Mouse (Mus musculus) embryo, embryonic 11.5 days (tissue): ENCODE data around the gene Rnf11.

Experiments used
- DNase-seq: peaks from one replicate; pipeline ENCODE4 v3.0.0-alpha.2; 2012; ENCODE audit warnings: low read depth, low spot score

Rnf11 gene

DNA sequence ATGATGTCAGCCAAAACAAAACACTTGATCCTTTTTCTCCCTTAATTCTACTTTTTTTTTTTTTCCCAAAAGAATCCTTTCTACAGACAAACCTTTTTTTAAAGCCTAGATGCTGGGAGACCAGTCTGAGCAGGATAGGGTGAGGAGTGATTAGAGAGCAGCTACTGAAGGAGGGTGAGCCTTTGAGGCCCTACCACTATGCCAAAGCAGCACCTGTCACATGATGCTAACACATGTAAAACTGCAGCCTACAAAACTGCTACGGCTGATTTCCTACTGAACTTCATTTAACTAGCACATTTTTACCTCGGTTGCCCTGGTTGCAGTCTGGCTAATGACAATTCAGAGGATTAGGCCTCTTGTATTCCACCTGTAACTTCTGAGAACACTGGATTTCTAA is 39.6 kb downstream of the Rnf11 start:
- no peak for DNase-seq

DNA sequence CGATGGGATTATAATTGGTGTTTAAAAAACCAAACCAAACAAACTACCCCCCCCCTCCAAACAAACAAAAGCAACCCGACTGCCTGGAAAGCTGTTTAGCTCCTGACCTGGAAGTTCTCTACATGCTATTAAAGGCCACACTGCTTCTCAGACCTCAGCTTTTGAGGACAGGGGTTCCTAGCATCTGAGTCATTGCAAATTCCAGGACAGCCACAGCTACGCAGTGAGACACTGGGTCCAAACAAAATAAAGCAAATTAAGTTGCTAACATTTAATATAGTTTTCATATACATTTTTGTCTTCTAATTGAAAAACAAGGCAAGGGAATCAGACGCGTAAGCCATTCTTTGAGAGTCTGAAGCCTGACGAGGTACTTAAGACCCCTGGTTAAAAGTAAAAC is 40.1 kb downstream of the Rnf11 start:
- no peak for DNase-seq

DNA sequence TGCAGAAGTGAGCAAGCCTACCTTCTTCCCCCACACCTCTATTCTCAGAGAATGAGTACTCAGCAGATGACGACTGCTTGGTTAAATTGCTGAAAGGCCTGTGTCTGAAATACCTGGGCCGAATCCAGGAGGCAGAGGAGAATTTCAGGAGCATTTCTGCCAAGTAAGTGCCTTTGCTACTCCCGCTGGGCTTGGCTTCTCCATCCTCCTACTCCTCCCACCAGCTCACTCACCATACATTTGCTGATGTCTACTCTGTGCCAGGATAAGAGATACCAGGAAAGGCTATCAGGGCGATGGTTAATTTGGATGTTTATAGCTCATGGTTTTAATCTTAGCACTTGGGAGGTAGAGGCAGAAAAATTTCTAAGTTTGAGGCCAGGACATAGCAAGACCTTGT is 41.9 kb downstream of the Rnf11 start:
- DNase-seq: no peak

DNA sequence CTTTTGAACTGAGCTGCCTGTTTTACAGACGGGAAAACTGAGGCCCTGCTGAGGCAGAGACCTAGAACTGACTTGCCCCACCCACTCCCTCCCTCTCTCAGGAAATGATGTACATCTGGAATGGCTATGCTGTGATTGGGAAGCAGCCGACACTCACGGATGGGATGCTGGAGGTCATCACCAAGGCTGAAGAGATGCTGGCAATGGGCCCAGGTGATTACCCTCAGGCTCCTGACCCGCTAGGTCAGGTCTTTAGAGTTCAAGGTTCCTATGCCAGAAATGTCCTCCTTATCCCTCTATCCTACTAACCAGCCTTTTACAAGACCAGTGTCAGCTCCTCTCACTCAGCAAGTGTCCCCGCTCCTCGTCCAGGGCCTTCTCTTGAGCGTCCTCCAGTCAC is 42.4 kb downstream of the Rnf11 start:
- no peak for DNase-seq

DNA sequence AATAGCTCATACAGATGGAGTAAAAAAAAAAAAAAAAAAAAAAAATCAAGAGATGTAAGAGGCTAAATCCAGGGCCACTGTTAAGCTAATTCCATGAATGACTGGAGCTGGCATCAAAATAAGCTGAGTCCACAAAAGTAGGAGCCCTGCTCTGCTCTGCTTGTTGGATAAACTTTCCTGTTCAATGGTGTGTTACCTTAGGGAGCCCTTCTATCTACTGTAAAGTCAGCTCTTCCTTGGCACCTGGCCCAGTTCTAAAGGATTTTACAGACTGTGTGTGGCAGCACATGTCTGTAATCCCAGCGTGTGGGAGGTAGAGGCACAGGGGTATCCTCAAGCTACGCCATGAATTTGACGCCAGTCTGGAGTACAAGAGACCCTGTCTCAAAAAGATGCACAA is 43.5 kb downstream of the Rnf11 start:
- no peak for DNase-seq

DNA sequence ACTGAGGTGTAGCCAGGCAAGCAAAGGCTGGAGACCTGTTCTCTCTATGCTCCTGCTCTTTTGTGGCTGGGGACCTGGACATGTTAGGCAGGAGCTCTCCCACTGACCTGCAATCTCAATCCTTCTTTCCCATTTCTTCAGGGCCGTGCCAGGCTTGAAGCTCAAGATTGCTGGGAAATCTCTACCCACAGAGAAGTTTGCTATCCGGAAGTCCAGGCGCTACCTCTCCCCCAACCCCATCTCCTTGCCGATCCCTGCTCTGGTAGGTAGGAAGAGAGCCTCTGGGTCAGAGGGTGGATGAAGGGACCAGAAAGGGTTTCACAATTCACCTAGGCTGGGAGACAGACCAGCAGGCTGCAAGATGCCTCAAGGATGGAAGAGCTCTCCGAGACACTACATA is 44.1 kb downstream of the Rnf11 start:
- no peak for DNase-seq

DNA sequence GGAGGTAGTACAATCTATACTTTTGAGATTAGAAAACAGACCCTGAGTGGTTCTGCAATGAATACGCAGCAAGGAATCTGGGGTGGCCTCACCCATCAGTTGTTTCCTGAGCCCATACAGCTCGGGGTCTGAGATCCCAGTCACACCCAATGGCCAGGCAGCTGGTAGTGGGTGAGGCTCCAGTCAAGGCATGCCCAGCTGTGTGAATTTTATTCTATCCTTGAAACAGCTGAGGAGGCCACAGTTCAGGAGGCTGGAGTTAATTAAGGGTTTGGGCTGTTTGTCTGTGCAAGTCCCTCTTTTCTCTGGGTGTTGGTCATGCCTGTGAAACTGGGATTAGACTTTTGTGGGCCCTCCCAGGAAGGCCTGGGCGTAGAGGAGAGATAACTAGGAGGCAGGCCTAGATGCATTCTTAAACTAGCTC is 44.7 kb downstream of the Rnf11 start:
- no peak for DNase-seq

DNA sequence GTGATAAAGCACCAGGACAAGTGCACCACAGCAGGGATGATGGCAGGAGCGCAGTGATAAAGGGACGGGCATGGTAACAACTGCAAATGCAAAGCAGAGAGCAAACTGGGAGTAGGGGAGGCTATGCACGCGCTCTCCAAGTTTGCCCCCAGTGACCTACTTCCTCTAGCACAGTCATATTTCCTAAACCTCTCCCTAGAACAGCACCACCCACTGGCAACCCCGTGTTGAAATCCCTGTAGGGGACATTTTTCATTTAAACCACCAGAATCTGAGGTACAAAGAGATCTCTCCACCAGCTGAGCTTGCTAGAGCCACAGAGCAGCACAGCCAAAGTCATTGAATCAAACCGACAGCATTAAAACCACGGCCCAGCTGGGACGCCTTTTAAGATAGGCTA is 45.4 kb downstream of the Rnf11 start:
- no peak for DNase-seq

DNA sequence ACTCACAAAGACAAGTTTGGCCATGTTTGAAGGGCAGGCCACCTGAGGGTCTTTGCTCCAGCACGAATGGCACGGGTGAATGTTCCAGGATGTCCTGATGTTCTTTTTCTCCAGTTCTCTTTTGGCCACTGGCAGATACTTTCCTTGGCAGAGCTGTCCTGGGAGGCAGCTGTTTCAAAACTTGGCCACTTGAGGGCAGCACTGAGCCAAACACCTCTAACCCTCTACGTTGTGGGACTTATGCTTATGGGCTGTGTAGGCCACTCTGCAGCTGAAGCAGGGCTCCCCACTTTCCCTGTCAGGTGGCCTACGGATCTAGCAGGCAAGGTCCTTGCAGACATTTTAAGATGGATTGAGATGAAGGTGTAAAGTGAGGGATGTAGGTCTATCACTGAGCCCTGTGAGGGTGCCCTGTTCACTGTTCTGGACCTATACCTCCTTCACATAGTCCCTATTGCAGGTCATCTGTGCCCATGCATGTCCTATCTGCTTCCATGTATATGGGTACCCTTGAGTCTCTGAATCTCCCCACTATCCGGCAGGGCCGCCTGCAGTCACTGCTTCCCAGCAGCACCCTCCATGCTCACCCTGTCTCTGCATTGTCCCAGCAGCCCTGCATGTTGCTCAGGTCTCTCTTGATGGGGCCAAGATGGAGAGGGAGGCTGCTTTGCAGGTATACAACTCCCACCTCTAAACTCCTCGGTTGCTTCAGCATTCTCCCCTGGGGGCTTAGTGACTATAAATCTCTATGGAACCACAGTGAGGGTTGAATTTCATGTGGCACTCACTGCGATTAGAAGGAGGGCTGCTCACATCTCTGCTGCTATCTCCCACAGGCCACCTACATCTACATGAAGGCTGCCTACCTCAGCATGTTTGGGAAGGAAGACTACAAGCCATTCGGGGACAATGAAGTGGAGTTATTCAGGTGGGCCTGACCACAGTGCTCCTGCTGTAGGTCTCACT is 46.3 kb downstream of the Rnf11 start:
- DNase-seq: peak; percentile 55

DNA sequence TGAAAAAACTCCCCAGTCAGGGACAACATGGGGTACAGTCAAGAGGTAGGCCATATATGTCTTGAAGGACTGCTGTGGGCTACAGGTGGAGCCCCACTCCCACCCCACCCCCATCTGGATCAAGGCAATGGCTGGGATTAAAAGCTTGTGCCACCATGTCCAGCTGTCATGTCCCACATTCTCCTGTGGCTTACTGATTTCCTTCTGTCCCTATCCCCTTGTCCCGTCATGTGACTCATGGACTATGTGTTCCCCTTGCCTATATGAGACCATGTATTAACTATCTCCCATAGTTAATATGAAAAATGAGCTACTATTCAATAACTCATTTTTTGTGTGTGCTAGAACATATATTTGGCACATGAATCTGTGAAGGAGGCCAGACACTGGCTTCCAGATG is 50.3 kb downstream of the Rnf11 start:
- no peak for DNase-seq

DNA sequence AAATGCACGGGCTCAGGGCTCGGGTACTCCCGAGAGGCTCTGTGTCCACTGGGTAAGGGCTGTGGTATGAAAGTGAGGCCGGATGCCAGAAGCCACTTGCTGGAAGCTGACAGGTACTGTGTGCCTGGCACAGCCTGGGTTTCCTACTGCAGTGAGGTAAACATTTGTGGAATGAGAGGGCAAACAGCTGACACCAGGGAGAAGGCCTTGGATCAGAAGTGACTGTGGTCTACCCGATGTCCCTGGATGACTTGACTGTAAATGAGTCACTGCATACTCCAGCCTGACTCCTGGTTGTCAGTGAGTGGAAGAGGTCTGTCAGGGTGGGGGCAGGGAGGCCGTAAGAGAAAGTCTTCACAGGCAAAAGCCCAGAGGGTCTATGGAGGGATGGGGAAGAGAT is 50.9 kb downstream of the Rnf11 start:
- no peak for DNase-seq

DNA sequence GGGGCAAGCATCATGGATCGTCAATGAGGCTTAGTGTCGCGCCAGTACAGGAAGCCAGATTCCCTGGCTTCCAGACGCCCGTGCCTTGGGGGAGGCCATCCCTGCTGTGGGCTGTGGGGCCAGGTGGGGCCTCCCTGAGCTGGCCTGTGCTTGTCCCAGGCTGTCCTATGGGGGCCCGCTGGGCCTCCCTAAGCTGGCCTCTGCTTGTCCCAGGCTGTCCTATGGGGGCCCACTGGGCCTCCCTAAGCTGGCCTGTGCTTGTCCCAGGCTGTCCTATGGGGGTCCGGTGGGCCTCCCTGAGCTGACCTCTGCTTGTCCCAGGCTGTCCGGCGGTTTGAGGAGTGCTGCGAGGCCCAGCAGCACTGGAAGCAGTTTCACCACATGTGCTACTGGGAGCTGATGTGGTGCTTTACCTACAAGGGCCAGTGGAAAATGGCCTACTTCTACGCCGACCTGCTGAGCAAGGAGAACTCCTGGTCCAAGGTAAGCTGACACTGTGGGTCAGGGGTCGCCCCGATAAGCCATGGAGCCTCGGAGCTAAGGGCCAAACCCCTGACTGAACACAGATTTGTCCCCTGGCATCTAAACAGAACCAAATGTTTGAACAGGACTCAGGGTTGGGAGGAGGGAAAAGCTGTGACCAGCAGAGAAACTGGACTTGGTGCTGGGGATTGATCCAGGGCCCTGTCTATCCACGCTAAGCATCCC is 51.7 kb downstream of the Rnf11 start:
- no peak for DNase-seq

DNA sequence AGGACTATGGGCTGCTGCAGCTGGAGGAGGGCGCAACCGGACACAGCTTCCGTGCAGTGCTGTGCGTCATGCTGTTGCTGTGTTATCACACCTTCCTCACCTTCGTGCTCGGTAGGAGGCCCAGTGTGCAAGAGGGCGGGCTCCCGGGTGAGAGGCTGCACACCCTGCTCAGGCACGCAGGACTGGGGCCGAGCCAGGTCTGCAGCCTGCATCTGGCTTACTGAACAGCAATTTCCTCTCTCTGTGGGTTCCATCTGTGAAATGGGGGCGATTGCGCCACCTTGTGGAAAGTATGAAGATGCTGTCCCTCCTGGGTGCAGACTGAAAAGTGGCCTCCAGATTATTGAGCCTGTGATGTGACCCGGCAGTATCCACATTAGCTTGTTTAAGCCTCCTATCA is 53.7 kb downstream of the Rnf11 start:
- no peak for DNase-seq

DNA sequence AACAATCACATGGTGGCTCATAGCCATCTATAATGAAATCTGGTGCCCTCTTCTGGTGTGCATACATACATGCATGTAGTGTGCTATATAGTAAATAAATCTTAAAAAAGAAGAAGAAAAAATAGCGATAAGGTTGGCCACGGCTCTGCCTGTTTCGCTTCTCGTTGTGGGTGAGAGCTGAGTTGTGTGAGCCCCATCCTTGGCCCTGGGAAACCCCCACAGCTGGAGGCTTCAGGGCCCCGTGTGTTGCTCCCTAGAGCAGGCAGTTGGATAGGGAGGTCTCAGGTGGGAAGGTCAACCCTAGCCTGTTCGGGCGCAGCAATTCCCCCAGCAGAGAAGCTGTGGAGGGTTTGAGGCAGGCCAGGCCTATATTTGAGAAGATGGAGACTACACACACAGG is 54.3 kb downstream of the Rnf11 start:
- DNase-seq: no peak

DNA sequence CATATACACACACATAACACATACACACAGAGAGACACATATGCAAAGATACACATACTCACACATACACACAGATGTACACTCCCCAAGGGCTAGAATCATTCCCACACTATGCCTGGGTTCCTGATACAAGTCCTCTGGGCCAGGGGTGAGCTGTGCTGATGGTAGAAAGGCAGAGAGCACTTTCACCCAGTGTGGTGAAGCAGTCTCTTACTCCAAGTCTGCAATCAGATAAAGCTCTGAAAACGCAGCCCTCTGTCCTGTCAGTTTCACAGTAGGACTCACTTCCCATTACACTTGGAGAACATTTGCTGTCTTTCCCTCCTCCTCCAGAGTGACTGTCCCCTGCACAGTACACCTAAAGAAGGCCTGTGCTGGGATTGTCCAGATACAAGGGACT is 57.5 kb downstream of the Rnf11 start:
- no peak for DNase-seq

DNA sequence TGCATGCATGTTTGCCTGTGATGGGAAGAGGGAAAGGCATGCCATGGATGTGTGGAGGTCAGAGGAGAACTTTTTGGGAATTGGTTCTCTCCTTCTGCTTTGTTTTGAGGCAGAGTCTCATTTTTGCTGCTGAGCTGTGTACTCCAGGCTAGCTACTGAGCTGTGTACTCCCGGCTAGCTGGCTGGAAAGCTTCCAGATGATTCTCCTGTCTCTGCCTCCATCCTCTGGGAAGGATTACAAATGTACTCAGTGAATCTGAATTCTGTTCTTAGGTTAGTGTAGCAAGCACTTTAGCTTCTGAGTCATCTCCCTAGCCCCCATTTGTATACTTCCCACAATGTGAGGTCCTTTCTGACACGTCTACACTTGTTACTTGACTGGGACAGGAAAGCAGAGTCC is 61.1 kb downstream of the Rnf11 start:
- no peak for DNase-seq

DNA sequence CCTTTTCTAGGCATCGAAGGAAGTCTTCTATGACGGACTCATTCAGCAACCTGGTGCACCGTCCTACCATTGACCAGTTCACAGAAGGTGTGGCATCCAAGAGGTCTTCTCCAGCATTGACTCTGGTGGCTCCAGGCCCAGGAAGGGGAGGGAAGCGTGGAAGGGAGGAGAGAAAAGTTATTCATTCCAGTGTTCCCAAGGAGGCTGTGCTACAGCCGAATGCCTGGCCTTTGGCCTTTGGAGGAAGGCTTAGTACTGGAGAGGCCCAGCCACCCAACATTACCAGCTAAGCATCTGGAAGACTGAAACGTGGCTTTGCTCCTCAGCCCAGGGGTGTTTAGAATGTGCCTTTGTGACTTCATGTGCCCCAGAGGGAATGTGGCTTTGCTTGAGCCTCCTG is 62.1 kb downstream of the Rnf11 start:
- no peak for DNase-seq

DNA sequence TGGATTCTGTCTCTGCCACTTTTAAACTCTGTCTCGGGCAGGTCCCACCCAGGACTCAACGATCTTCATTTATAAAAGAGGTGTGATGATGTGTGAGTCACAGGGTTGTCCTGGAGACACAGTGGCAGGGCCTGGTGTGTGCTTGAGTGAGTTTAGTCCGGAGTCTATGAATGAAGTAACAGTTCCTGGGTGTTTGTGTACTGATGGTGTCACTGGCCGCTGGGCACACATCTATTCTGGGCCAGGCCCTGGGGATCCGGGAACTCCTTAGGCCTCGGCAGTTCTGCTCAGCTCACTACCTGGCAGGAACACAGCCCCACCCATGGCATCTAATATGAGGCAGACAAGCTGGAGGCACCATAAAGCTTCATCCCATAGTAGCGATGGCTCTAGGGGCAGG is 62.9 kb downstream of the Rnf11 start:
- no peak for DNase-seq

DNA sequence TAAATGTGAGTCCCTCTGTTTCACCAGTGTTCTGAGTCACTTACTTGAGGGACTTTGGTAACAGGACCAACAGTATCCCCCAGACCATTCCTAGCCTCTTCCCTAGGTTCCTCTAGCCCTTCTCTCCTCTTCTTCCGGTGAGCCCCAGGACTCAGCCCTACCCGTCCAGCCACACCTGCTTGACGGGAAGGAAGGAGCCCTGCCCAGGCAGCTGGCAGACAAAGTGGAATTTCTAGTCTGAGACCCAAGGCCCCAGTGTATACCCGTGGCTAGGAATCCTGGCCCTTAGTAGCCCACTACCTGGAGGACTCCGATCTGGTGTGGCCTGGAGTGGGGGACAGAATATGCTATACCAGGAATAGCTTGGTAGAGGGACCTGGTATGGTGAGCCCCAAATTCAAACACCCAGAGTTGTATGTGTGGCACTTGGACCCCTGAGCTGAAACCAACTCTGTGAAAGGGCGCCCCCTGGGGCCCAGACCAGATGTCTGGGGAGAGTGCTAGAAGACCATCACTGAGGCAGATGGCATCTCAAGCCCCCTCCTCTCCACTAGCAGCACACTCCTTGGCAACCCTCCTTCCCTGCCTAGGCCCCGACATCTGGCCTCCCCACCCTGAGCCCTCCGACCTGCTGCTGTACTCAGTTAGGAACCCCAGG is 64.3 kb downstream of the Rnf11 start:
- no peak for DNase-seq

DNA sequence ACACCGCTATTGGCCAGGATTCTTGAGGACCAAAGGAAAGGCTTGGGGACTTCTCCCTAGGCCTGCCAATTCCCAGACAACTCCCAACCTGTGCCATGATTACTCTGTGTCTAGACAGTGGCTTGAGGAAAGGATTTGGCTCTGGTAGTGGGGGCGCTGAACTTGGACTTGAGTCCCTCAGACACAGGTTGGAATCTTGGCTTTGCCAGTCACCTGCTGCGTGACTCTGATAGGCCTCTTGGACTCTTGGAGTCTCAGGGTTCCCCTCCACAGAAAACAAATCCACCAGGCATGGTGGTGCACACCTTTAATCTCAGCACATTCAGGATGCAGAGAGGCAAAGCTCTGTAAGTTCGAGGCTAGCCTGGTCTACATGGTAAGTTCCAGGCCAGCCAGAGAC is 65.0 kb downstream of the Rnf11 start:
- DNase-seq: no peak

DNA sequence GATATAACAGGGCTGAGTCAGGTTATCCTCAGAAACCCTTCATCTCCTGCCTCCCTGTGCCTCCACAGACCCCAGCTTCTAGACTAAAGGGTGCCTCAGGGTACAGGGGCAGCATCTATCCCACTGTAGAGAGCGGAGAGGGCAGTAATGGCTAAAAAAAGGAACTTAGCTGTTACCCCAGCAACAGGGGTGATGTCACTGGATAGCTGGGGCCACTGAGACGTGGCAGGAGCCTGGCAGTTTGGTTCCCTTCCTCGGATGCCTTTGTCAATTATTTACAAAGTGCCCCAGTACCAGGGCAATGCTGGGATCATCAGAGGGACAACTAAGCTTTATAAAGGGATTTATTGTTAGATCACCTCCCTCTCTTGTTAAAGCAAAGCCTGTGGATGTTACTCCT is 65.5 kb downstream of the Rnf11 start:
- DNase-seq: no peak

DNA sequence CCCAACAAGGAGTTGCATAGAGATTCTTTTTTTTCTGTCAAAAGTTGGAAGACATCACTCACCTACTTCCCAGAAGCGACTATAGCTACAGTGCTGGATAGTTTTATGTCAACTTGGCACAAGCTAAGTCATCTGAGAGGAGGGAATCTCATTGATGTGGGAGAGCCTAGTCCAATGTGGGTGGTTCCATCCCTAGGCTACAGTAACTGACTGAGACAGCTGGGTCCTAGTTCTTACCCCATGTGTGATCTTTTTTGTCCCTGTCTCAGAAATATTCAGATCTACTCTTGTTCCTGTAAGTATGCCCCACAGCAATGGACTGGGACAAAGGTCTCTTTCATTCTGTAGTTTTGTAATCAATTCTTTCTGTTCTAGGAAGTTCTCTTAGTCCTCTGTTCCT is 66.5 kb downstream of the Rnf11 start:
- DNase-seq: no peak

DNA sequence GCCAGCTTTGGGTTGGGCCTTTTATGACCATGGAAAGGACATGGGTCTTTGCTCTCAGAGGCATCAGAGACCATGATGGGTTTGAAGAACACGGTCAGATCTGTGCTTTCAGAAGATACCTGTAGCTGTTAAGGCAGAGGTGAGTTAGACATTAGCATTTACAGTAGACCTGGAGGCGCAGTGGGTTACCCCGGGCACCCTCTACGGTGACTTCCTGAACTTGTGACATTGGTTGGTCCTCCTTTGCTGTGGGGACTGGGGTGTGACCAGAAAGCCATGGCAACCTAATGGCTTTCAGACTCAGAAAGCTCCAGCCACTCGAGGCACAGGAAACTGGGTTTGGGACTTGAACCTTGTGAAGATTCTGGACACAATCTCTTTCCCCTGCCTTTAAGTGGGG is 72.3 kb downstream of the Rnf11 start:
- no peak for DNase-seq
